Mouse (Mus musculus) heart, adult 9 months (tissue): ENCODE results near the gene Slco2a1.

Experiments used
- DNase-seq, 2 experiments: peaks; one replicate each; pipeline ENCODE4 v3.0.0; 2022; ENCODE audit warnings: low spot score in 2 of 2

The Slco2a1 gene

DNA sequence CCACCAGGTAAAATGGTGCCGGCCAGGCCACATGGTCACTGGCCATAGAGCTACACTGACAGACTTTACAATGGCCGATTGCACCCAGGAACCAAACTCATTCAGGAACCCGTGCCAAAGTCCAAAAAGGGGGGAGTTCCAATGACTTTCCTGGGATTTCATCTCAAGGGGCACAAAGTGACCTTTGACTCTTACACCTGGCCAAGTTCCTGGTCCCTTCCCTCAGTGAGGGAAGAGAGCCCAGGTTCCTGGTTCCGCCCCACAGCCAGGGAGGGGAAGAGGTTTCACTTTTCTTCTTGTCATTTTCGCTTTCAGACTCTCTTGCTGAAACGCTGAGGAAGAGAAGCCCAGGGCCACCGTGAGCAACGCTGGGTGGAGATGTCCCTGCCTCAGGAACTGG lies at the start of gene Slco2a1:
Slco2a1 (plus strand) TSS at position 251 of the 400 bp plus-strand sequence.
- DNase-seq = no peak

- DNase-seq = no peak
Measured at GRCm38 (mm10) chr9:102942221-102942620, 46.3 kb upstream of the Slco2a1 start.

GRCm38 (mm10) chr9:102944891-102945290 lies 43.6 kb upstream of the Slco2a1 start:
- no peak for DNase-seq

GRCm38 (mm10) chr9:102946469-102947015 lies 42.0 kb upstream of the Slco2a1 start:
- no peak for DNase-seq

DNA sequence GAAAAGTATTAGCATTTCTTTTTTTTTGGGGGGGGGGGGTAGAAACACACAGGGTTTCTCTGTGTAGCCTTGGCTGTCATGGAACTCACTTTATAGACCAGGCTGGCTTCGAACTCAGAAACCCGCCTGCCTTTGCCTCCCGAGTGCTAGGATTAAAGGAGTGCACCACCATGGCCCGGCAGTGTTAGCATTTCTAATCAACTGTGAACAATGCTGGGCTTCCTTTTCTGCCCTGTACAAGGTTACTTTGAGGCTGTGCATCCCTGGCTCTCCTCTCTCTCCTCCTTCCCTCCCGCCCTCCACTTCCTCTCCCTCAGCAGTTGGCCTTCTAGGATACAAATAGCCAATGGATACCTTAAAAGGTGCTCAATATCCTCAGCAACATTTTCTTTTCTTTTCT lies 39.8 kb upstream of the Slco2a1 start:
- DNase-seq = no peak

DNA sequence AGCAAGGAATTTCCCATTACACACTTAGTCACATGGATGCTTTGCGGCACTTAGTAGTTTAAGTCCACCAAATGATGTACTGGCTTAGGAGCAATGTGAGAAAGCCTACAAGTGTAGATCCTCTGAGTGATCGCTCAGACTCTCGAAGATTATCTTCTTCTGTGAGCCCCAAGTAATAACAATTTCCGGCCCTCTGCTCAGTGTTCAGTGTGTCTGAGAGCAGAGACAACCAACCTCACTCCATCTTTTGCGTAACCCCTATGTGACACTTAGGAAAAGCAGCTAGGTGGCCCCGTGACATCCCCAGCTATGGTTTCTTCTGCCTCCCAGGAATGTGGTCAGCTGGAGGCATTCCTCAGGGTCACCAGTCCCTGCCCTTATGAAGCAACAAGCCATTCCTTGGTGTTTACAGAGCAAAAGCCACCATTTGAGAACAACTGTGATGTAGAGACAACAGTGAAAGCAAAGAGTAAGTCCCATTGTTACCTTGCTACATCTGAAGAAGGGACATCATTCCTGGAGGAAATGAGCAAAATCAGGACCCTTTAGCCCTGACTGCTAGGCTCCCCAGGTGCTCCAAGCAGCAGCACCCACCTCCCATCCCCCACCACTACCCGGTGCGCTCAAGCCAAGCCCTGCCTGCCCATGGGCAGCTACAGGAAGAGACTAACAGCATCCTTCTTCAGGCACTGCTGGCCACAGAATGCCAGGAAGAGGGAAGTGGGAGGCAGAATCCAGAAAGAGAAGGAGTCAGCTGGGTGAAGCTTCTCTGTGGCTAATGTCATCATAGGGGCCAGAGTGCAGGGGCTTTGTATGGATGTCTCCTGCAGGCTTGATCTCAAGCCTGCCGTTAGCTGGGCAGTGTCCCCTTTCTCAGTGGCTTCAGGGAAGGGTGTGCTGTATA lies 37.2 kb upstream of the Slco2a1 start:
- no peak for DNase-seq

GRCm38 (mm10) chr9:102955866-102956265 lies 32.6 kb upstream of the Slco2a1 start:
- DNase-seq = no peak

GRCm38 (mm10) chr9:102958703-102959102 lies 29.8 kb upstream of the Slco2a1 start:
- no peak for DNase-seq

DNA sequence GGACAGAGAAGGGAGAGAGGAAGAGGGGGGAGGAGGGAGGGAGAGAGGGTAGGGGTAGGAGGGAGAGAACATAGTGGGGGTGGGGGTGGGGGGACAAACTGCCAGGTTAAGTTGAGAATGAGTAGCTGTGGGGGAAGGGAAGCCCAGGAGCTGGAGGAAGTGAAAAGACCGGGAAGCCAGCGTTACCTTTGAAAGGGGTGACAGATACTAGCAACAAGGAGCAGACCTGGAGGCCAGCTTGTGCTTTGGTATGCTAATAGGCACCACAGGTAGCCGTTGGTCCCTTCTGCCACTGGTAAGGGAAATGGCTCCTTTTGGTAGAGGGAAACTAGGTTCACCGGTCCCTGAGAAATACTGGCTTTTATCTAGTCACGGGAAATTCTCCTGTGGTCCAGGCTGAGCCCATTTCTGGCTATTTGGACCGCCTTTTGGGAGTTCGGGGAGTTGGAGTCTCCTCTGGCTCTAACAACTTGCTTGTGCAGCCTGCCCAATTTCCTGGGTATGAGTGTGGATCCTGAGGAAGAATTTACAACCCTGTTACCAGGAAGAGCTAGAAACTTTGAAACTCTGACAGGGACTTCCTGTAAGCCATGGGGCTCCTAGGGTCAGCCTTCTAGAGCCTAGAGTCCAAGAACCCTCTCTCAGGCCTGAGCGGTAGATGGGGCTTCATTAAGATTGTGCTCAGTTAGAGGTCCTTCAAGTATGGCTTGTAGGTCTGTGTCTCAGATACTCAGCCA lies 27.0 kb upstream of the Slco2a1 start:
- no peak for DNase-seq

DNA sequence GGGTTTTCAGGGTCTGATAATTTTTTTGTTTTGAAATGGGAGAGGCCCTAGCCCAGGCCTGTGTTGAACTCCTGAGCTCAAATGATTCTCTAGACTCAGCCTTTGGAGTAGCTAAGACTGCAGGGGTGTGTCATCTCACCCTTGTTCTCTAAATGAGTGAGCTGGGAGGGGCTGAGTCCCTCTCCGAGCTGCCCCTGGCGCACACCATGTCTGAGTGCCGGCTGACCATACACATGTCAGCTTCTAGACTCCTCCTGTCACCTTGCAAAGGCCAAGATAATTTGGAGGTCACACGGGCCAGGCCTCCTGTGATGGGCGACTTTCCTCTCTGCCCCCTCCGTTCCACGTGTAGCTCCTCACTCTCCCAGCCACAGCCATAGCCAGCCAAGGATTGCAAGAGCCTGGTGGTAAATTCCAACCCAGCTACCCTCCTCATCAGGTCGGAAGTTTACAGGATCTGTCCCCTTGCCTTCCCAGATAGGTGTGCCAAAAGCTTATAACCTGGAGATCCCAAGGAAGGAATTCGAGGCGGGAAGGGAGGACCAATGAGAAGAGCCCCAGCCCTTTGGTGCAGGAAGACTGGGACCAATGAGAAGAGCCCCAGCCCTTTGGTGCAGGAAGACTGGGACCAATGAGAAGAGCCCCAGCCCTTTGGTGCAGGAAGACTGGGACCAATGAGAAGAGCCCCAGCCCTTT lies 26.3 kb upstream of the Slco2a1 start:
- no peak for DNase-seq

GRCm38 (mm10) chr9:102963321-102963720 lies 25.2 kb upstream of the Slco2a1 start:
- no peak for DNase-seq

- no peak for DNase-seq
Measured at GRCm38 (mm10) chr9:102964644-102965043, 23.9 kb upstream of the Slco2a1 start.

DNA sequence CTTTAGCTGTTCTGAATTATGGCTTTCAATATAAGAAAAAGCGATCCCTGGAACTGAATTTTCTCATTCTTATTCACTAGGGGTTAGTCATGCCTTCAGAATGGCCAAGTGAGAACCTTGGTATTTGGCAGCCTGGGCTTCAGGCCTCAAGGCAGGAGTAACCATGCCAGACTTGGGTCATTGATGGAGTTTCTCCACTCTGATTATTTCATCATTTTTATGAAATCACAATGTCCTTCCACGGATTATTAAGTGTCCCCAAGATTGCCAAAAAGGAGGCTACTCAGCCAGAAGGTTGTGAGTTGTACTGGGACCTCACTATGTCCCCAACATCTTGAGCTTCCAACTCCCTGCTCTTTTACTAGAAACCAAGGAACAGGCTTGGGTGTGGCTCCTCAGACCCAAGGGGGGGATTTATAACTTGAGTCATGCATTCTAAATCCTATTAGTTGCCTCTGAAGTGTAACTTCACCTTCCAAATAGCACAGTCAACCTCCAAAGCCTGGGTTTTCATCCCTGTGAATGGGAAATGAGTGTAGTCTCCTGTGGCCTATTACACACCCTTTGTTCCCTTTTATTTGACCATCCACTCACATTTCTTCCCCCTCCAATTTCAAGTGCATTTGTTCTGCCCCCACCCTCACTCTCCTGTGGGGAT lies 16.0 kb upstream of the Slco2a1 start:
- peak; percentile 51 to 55 for DNase-seq

DNA sequence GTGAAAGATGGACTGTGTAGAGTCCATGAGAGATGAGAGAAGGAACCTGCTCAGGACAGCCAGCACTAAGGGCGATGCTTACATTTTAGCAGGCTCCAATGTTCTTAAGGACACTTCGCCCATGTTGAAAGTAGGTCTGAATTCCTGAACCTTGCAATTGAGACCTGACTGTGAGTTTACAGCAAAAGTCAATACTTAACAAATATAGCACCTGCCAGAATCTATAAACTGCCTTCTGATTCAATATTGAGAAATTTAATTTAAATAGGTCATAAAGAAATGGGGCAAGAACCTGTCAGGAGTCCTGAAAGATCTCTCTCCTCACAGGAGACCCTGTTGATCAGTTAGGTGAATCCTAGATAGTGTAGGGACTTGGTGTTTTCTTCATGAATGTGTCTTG lies 12.6 kb upstream of the Slco2a1 start:
- no peak for DNase-seq

DNA sequence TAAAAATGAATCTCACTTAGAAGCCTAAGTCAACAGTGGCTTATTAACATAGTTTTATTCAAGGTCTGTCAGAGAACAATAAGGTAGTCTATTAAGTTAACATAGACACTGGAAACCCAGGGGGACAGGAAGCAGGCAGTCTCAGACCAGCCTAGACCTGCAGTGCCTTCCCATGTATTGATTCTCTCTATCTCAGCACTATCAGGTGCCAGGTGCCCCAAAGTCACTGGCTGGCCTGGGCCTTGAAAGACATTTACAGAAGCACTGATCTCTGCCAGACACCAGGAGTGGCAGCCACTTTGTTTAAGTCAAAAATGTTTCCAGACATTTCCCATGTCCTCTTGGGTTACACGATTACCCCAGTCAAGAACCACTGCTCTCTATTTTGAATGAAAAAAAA lies 11.4 kb upstream of the Slco2a1 start:
- DNase-seq = no peak

GRCm38 (mm10) chr9:102977791-102978492 lies 10.6 kb upstream of the Slco2a1 start:
- peak; percentile 81 to 84 for DNase-seq

DNA sequence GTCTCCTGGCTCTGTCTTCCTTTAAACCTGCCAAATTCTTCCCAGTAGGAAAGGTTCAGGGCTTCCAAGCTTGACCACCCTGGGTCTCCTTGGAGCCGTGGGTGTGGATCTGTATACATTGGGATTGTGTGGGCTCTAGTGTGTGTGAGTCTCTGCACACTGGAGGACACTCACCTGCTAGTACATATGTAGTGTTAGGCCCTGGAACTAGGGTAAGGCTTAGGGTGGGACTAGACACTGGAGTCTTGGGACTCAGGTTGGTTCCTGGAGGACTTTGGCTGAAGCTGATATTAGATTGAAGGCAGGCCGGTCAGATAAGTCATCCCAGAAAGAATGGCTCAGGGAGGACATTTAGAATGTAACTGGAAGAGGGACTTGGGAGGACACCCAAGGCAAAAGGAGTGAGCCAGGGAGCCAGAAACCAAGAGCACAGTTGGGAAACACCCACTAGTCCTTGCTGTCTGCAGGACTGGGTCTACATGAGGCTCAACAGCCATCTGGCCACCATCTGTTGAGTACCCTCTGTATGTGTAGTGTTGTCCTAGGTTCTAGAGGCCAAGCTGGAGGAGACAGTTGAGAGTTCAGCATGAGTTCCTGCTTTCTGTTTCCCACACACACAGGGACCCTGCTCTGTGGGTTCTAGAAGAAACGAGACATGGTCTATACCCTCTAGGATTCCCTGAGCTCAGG lies 9.4 kb upstream of the Slco2a1 start:
- peak; percentile 10 to 31 for DNase-seq

DNA sequence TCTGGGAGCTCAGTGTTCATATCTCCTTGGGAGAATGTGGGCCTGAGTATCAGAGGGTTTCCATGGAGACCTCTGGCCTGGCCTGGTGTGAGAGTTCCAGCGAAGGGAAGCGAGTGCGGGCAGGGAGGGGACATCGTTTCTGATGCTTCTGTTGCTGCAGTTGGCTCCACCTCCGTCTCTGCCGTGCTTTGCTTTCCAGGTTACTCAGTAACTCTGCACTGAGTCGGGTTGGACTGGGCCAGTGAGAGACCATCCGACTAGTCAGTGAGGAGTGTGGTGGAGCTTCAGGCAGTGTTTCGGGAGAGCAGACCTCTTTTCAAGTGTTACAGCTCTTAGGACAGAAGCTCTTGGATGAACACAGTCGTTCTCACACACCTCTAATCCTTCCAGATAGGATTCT lies 8.6 kb upstream of the Slco2a1 start:
- DNase-seq = no peak

DNA sequence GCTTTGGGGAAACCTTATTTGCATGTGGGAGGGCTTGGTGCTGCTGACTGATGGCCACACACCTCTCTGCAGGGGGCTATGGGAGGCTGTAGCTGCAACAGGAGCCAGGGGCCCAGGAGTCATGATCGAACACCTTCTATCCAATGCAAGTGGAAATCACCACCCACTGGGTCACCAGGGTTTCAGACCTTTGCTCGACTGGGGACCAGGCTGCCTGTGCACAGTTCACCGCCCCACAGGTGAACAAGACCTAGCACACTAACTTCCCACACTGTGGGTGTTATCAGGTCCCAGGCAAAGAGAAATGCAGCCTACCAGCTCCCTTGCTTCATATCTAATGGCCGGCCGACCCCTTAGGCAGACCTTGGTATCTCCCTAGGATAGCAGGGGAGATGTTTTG lies 8.1 kb upstream of the Slco2a1 start:
- no peak for DNase-seq

DNA sequence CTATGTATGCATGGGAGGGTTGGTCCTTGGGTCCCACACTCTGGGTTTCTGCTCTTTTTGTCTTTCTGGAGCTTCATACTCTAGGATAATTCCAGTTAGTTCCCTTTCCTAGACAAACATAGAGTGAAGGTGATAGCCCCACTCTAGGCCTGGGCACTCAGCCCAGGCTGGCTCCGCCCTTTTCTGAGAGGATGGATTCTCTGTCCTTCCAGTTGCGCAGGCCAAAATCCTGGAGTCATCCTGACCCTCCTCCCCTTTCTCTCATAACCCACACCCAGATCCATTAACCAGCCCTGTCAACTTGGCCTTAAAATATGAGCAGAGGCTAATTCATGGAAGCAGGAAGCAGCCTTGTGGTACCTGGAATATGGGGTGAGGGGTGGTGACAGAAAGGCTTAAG lies 6.7 kb upstream of the Slco2a1 start:
- DNase-seq = no peak
